Mouse (Mus musculus): ENCODE measurements around the gene Arid3c. TPM values are rescaled to one million over a fixed set of nuclear protein-coding genes. Genes with fewer than 3 reads are reported as not detected.

Arid3c gene
- total RNA-seq, 2 experiments from 2014 or later: not detected

GRCm38 (mm10) chr4:41682789-41683188 lies 48.2 kb downstream of the Arid3c start:
- intact Hi-C loops (cut with DNase I): no loop called here
- no peak for DNase-seq

- no peak for DNase-seq
- intact Hi-C loops (cut with DNase I): no loop called here
These were observed 49.0 kb downstream of the Arid3c start for GRCm38 (mm10) chr4:41681947-41682346.

GRCm38 (mm10) chr4:41681176-41681575 lies 49.8 kb downstream of the Arid3c start:
- intact Hi-C loops (cut with DNase I): no loop called here
- no peak for DNase-seq

- DNase-seq: no peak
- intact Hi-C loops (cut with DNase I): no loop called here
These were observed 51.7 kb downstream of the Arid3c start for GRCm38 (mm10) chr4:41679291-41679690.

- intact Hi-C loops (cut with DNase I): no loop called here
- DNase-seq: no peak
These were observed 52.1 kb downstream of the Arid3c start for GRCm38 (mm10) chr4:41678863-41679262.

GRCm38 (mm10) chr4:41677006-41677629 lies 53.8 kb downstream of the Arid3c start:
- intact Hi-C loops (cut with DNase I): no loop called here
- no peak for DNase-seq

- DNase-seq: no peak
- intact Hi-C loops (cut with DNase I): no loop called here
These were observed 54.5 kb downstream of the Arid3c start for GRCm38 (mm10) chr4:41676248-41677005.

Other genes starting within 250 kb of the Arid3c start
- gene AI464131, start 228.1 kb downstream of the Arid3c start, total RNA-seq (2021): 10 to 100 TPM; 11.6 to 11.8 TPM
- under 1 TPM in 1 of 2 experiments, not detected in 1; 0.43 TPM for gene 1110017D15Rik, start 213.8 kb downstream of the Arid3c start, total RNA-seq (2021)
- 10 to 100 TPM; 14.7 to 15.1 TPM for gene Fam219a, start 161.6 kb downstream of the Arid3c start, total RNA-seq (2021)
- gene Dnaic1, start 161.4 kb downstream of the Arid3c start, total RNA-seq (2021): 1 to 10 TPM; 2.6 to 3.7 TPM
- 1 to 10 TPM; 9.1 to 9.9 TPM for gene Enho, start 90.8 kb downstream of the Arid3c start, total RNA-seq (2021)
- 1 to 10 TPM; 2.6 to 3.8 TPM for gene Cntfr, start 34.1 kb downstream of the Arid3c start, total RNA-seq (2021)
- 10 to 100 TPM; 85.5 to 91.8 TPM for gene Il11ra1, start 31.2 kb downstream of the Arid3c start, total RNA-seq (2021)
- 10 to 100 TPM; 31.6 to 32.3 TPM for gene Rpp25l, start 17.6 kb downstream of the Arid3c start, total RNA-seq (2021)
- 10 to 100 TPM; 70.7 to 77.7 TPM for gene Dctn3, start 8.0 kb downstream of the Arid3c start, total RNA-seq (2021)
- gene Galt, start 24.1 kb upstream of the Arid3c start, total RNA-seq (2021): 10 to 100 TPM; 58.5 to 59.4 TPM
- 10 to 100 TPM; 19.7 to 23.5 TPM for gene Sigmar1, start 25.0 kb upstream of the Arid3c start, total RNA-seq (2021)
- 10 to 100 TPM; 19.1 to 19.4 TPM for gene Ccl27a, start 43.1 kb upstream of the Arid3c start, total RNA-seq (2021)
- gene Gm21541, start 172.5 kb upstream of the Arid3c start, total RNA-seq (2021): not detected
- gene Gm20878, start 210.4 kb upstream of the Arid3c start, total RNA-seq (2021): 1 to 10 TPM in 1 of 2 experiments, under 1 TPM in 1; 0.47 to 1.8 TPM
- gene Fam205a4, start 234.9 kb upstream of the Arid3c start, total RNA-seq (2021): not detected

Measured in heart, postnatal 36 days (tissue).